Mouse (Mus musculus) left cerebral cortex, postnatal 10 days (tissue): ENCODE measurements at regions not wholly inside any gene's neighbourhood (a gene's known extent, or its start where the extent isn't known, plus 50 kb on each side); places are given as distances from the start of the nearest gene placed in this dataset.
"Not testable (repeated sequence)": the region's sequence is repeated elsewhere in the genome, so short reads cannot be mapped to it uniquely, and the experiment has no call there.

Source experiments
- DNase-seq, 2 experiments: peaks; one replicate each; pipeline ENCODE4 v3.0.0; 2021 to 2022; ENCODE audit warnings: low spot score in 2 of 2, mixed read lengths in 1 of 2; ENCODE audit errors: extremely low spot score in 1 of 2
- intact Hi-C: fragments of 180-260 bp; cut with DNase I; formaldehyde crosslinking; loops from one replicate; pipeline ENCODE4 v1.15.1; 2025

DNA sequence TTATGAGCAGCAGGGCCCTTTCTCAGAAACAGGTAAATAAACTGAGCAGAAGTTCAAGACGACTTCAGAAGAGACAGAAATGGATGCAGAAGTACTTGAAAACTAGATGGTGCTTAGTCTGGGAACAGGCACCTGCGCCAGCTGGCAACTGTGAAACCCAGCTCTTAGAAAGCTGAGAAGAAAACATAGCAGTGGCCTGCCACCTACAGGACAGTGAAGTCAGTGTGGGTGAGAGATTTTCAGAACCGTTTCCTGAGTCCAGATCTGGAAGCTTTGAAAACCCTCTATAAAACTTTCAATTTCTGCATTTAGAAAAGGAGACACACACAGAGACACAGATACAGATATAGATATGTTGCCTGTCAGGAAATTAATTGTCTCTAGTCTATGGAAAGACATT, 667.4 kb downstream of the Rapgef2 start:
- intact Hi-C loops: no loop called here
- peak; percentile 23 to 51 for DNase-seq

DNA sequence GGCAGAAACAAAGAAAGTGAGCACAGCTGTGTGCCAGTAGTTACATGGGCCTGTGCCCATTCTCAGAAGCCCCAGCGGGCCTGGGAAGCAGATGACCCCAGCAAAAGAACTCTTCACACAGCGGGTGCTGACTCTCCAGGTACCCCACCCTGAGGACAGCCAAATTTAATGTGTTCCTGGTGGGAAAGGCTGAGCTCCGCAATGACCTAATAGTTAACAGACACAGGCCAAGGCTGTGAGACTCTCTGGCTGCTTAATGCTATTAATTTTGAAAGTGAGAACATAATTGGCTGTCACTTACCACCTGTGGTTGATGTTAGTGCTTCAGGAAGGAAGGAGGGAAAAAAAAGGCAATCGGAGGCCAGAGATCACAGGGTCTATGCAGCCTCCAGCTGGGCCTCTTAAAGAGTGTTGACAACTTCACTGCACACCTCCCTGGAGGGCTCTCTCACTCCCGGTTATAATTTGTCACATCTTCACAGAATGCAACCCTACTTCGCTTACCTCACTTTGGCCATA, 691.5 kb downstream of the Rapgef2 start:
- intact Hi-C loops: no loop called here

DNA sequence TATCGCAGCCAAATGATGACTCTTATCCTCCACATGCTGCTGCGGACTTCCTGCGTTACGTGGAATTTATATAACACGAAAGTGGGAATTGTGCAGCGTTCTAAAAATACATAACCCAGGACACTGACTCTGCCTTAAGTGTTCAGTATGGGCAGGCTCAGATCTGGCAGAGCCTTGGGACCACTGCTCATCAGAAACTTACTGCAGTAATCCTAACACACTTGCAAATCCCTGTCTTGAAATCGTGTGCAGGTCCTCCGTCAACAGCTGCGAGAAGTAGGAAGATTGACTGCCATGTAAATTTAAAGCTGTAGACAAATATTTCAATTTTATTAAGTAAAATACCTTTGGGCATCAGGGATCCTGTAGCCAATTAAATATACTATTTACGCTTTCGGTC, 692.0 kb downstream of the Rapgef2 start:
- no peak for DNase-seq
- intact Hi-C loops: no loop called here

More for the DNA sequence above, 691.5 kb downstream of the Rapgef2 start:
- no peak for DNase-seq

DNA sequence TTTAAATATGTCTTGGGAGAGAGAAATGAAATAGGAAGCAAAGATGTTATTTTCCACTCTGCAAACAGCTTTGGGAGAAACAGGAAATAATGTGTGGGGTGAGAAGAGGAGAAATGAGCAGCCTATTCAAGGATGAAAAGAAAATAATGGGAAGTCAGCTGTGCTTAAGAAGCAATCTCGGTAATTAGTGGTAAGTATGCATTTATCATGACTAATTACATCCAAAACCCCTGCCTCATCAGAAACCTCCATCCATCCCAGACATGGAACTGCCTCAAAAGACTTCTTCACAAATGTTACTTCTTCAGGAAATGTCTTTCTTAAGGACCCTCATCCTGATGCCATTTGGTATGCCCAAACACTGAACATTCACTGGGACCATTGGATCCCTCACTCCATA, 699.7 kb downstream of the Rapgef2 start:
- no peak for DNase-seq
- intact Hi-C loops: no loop called here

DNA sequence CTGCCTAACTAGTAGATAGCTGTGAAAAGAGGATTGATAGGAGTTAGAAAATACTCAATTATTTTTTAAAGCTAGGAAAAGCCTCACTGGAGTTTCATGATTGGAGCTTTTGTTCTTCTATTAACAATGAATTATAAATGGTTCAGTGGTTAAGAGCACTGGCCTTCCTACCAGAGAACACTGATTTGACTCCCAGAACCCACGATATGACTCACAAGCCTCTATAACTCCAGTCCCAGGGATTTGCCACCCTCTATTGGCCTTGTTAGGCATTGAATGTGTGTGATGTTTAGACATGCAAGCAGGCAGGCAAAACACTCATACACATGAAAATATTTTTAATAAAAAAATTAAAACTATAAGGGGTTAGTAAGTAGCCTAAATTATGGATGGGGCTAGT, 704.4 kb downstream of the Rapgef2 start:
- DNase-seq: no peak
- intact Hi-C loops: no loop called here

DNA sequence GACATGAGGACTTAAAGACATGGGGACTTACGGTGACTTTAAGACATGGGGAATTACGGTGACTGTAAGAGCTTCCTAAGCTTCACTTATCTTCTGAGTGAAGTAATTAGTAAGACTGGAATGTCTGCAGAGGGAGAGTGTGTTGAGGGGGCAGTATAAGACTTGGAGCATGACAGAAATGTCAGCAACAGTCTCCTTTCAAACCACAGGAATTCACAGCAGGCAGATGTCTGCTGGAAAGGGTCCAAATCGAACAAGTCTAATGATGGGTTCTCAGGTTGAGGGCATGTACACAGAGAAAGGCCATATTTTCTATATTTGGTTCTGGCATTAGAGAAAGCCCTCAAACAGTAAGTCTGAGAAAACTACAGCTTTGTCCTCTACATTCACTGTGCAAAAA, 705.2 kb downstream of the Rapgef2 start:
- intact Hi-C loops: no loop called here
- no peak for DNase-seq

DNA sequence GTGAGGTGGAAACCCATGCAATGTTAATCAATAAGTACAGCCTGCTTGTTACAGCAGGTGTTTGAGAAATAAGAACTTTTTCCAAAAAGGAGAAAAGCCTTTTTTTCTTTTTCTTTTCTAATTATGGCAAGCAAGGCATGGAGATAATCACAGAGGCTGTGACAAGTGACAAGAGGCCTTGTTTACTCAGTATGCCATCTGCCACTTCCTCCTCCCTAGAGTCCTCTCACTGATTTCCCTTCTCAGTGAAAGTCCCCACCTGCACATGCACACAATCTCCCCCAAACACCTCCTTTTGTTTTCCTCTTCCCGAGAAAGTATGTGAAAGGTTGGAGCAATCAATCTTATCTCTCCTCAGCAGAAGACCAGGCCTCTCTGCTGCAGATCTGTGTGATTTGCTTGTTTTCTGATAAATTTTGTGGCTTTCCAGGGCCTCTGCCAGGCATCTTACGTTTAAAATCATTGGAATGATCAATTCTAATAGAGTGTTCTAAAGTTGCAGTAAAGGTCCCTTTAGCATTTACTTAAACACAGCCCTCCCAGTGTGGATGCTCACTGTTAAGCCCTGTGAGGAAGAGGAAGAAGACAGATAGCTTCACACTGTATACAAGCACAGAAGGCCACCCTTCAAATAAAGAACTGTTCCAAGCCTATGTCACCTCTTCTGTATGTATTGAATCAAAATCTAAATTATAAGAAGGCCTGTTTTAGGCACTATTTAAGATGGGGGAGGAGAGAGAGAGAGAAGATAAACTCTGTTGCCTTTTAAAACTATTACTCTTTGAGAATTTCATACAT, 710.5 kb downstream of the Rapgef2 start:
- no peak for DNase-seq
- intact Hi-C loops: no loop called here

DNA sequence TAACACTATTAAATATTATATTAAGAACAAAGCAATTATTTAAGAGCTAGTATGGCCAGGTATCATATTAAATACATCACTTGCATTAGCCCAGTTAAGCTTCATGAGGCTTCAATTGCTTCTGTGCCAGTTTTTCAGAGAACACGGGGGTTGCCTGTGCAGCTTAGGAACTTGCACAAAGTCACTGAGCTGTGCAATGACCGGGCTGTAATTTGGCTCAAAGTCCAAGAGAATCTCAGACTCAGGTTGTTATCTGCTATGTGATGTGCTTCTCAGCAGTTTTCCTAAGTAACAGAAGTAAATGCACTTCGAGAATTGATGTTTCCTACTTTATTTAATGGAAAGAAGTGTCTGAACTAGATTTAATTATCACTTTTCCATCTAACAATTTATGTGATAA, 711.5 kb downstream of the Rapgef2 start:
- intact Hi-C loops: no loop called here
- DNase-seq: no peak

DNA sequence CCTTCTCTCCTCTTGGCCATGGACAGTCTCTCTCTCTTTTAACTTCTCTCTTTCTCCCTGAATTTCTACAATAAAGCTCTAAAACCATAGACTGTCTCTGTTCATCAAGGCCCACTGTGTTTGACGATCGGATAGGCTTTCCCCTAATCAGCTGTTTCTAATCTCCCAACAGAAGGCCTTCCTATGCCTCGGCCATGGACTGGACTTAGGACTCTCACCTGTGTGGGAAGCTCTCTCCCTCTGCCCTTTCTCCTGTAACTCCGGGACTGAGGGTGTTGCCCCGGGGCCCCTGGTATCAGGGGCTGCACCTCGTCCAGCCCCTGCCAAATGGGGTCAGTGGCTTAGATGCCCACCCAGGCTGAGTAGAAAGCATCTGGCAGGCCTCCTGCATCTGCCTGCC, 713.0 kb downstream of the Rapgef2 start:
- intact Hi-C loops: no loop called here
- no peak for DNase-seq

DNA sequence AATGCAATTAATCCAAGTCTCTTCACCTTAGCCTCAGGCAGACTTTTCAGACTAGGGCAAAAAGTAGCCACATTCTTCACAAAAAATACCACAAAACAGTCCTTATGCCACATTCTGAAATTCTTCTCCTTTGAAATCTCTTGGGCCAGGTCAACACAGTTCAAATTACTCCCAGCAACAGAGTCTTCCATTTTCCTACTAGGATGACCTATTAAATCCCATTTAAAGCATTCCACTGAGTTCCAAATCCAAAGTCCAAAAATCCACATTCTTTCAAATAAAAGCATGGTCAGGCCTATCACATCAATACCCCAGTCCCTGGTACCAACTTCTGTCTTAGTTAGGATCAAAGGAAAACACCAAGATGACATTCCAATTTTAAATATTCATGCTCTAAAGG, 721.4 kb downstream of the Rapgef2 start:
- DNase-seq, intact Hi-C loops: not testable (repeated sequence)
